Mouse (Mus musculus): Measurements from ENCODE around the gene Rab3a.

DNA sequence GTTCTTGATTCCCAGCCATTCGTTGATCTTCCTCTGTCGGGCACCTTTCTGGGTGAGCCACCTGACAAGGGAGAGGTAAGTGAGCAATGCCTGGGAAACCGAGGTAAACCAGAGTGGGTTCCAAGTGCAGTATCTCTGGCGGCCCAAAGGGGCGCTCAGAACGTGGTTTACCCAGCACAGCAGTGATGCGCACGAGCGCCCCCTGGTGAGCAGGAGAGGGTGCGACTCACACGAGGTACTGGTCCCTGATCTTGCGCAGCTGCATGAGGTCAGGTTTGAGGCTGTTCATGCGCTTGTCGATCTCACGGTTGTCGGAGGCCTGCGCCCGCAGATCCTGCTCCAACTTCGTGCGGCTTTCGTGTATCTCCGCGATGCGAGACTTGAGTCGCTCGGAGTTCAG lies 14.9 kb downstream of the Rab3a start:
- TF ChIP-seq CTCF (IDR thresholded peaks at IDR 0.05; ENCODE audit: low read depth, low read length): peak; percentile 100
- TF ChIP-seq POLR2AphosphoS5 (IDR thresholded peaks at IDR 0.05; ENCODE audit: insufficient replicate concordance, low read depth, low read length): no peak
- TF ChIP-seq GATA1 (IDR thresholded peaks at IDR 0.05; ENCODE audit: borderline replicate concordance, low read length): no peak
- no peak for TF ChIP-seq TAL1 (conservative IDR thresholded peaks at IDR 0.05; ENCODE audit: low read depth, low read length)
- TF ChIP-seq GATA2 (IDR thresholded peaks at IDR 0.05; ENCODE audit: borderline replicate concordance, low read depth, low read length): no peak
